Mouse (Mus musculus): ENCODE results near the gene Onecut3. TPM values are rescaled to one million over a fixed set of nuclear protein-coding genes. Genes with fewer than 3 reads are reported as not detected.

Onecut3 gene
- polyA plus RNA-seq, 1 experiment: 0.46 TPM

DNA sequence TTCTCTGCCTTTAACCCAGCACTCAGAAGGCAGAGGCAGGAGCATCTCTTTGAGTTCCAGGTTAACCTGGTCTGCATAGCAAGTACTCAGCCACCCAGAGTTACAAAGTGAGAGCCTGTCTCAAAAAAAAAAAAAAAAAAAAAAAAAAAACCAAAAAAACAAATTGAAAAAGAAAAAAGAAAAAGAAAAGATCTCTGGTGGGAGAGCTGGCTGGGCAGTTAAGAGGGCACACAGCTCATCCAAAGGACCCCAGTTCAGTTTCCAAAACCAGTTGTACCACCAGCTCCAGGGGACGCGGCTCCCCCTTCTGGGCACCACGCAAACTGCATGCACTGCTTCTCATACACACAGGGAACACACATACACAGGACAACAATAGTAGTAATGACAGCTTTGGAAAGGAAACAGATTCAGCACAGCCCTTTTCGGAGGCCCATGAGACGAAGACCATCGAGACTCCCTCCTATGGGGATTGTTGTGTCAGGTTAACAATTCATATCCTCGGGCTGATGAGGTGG lies 7.7 kb upstream of the Onecut3 start:
- TF ChIP-seq POLR2A (IDR thresholded peaks at IDR 0.05; ENCODE audit: borderline replicate concordance, insufficient read depth, low read length) (no peak), CTCF (IDR thresholded peaks at IDR 0.05; ENCODE audit: borderline replicate concordance, insufficient read depth, low read depth, low read length) (no peak)
- H3K4me3 ChIP-seq (replicated peaks; ENCODE audit: insufficient read depth, low read depth, low read length): no peak overlapping the region
- no peaks in the 10 kb centered on the region for H3K4me1 ChIP-seq (ENCODE audit: control insufficient read depth, insufficient read depth, low read length)
- no peak for DNase-seq
- no peak overlapping the region for H3K27ac ChIP-seq (ENCODE audit: insufficient read depth, low read length)
- 85% methylated on average over 7 of the region's 7 CpGs for WGBS
- peaks cover under 1% of the 10 kb centered on the region; the same call in 1 of the 2 replicates for H3K27me3 ChIP-seq (ENCODE audit: control insufficient read depth, insufficient read depth, low read length)

DNA sequence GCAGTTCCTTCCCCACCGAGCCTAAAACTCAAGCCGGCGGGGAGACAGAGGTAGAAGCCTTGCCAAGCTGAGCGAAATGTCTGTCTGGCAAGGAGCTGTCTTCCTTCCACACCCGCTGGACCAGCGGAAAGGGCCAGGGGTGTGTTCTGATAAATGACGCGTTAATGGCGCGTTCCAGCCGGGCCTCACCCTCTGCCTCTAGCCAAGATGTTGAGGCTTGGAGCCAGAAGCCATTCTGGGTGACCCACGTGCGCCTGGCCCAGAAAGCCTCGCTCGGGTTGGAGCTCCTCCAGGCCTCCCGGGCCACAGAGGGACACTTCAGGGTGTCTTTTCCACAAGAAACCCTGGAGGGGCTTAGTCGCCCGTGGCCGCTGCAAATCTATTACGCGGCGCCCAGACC lies 4.6 kb upstream of the Onecut3 start:
- DNase-seq: no peak
- TF ChIP-seq CTCF (IDR thresholded peaks at IDR 0.05; ENCODE audit: borderline replicate concordance, insufficient read depth, low read depth, low read length): no peak
- no peak for TF ChIP-seq POLR2A (IDR thresholded peaks at IDR 0.05; ENCODE audit: borderline replicate concordance, insufficient read depth, low read length)
- under 1% methylated on average over 22 of the region's 22 CpGs for WGBS
- Histone ChIP-seq H3K27me3 (ENCODE audit: control insufficient read depth, insufficient read depth, low read length) (peaks cover 5% of the 10 kb centered on the region; the same call in 1 of the 2 replicates), H3K27ac (ENCODE audit: insufficient read depth, low read length) (no peak overlapping the region), H3K4me1 (ENCODE audit: control insufficient read depth, insufficient read depth, low read length) (no peaks in the 10 kb centered on the region), H3K4me3 (replicated peaks; ENCODE audit: insufficient read depth, low read depth, low read length) (no peak overlapping the region)

DNA sequence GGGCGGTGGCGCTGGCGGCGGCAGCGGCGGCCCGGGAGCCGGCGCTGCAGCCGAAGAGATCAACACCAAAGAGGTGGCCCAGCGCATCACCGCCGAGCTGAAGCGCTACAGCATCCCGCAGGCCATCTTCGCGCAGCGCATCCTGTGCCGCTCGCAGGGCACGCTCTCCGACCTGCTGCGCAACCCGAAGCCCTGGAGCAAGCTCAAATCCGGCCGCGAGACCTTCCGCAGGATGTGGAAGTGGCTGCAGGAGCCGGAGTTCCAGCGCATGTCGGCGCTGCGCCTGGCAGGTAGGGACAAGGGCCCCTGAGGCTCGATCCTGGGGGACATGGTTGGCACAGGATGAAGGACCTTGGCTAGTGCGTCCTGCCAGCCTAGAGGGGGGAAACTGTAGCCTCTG lies 1.3 kb downstream of the Onecut3 start:
- under 1% methylated on average over 35 of the region's 35 CpGs for WGBS
- Histone ChIP-seq H3K27me3 (ENCODE audit: control insufficient read depth, insufficient read depth, low read length) (peaks cover 8% of the 10 kb centered on the region; the same call in 1 of the 2 replicates), H3K27ac (ENCODE audit: insufficient read depth, low read length) (no peak overlapping the region), H3K4me1 (ENCODE audit: control insufficient read depth, insufficient read depth, low read length) (no peaks in the 10 kb centered on the region; the same call in 1 of the 2 replicates), H3K4me3 (replicated peaks; ENCODE audit: insufficient read depth, low read depth, low read length) (no peak overlapping the region)
- no peak for DNase-seq
- TF ChIP-seq POLR2A (IDR thresholded peaks at IDR 0.05; ENCODE audit: borderline replicate concordance, insufficient read depth, low read length) (no peak), CTCF (IDR thresholded peaks at IDR 0.05; ENCODE audit: borderline replicate concordance, insufficient read depth, low read depth, low read length) (no peak)

DNA sequence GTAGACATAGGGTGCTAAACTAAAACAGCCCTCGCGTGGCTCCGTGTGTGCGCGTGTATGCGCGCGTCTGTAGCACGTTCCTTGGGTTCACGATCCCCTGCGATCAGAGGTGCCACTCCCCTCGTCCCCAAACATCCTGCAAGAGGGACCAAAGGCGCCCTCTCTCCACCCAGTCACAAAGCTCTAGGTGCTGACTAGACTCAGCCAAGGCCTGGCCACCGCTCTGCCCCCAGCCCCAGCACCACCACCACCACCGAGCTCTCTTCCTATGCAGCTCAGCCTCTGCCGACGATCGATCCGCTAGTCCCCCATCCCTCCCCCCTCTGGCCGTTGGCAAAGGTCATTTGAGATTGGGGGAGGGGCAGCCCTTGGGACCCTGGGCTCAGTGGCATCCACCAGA lies 1.8 kb downstream of the Onecut3 start:
- H3K4me1 ChIP-seq (ENCODE audit: control insufficient read depth, insufficient read depth, low read length): no peaks in the 10 kb centered on the region; the same call in 1 of the 2 replicates
- no peak for DNase-seq
- H3K27ac ChIP-seq (ENCODE audit: insufficient read depth, low read length): no peak overlapping the region
- TF ChIP-seq POLR2A (IDR thresholded peaks at IDR 0.05; ENCODE audit: borderline replicate concordance, insufficient read depth, low read length): no peak
- TF ChIP-seq CTCF (IDR thresholded peaks at IDR 0.05; ENCODE audit: borderline replicate concordance, insufficient read depth, low read depth, low read length): no peak
- WGBS: 1% methylated on average over 20 of the region's 20 CpGs
- H3K27me3 ChIP-seq (ENCODE audit: control insufficient read depth, insufficient read depth, low read length): peaks cover 8% of the 10 kb centered on the region; the same call in 1 of the 2 replicates
- H3K4me3 ChIP-seq (replicated peaks; ENCODE audit: insufficient read depth, low read depth, low read length): no peak overlapping the region

DNA sequence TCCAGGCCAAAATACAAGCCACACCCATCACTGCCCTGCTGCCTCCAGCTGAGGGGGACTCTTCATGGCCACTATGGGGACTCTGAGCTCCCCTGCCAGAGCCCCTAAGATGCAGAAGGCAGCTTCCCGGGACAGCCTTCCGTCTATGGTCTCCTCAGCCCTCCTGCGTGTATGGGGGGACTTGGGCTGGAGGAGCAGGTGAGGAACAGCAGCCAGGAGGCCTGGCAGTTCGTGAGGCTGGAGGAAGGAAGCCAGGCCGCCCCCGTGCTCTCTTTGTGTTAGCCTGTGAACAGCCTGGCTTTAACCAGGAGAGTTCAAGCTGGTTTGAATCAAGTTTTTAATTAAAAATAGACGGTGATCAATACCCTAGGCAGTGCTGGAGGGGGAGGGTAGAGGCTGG lies 7.7 kb downstream of the Onecut3 start:
- Histone ChIP-seq H3K27ac (ENCODE audit: insufficient read depth, low read length) (no peak overlapping the region), H3K4me3 (replicated peaks; ENCODE audit: insufficient read depth, low read depth, low read length) (no peak overlapping the region), H3K27me3 (ENCODE audit: control insufficient read depth, insufficient read depth, low read length) (peaks cover 6% of the 10 kb centered on the region; the same call in 1 of the 2 replicates), H3K4me1 (ENCODE audit: control insufficient read depth, insufficient read depth, low read length) (no peaks in the 10 kb centered on the region)
- DNase-seq: no peak
- no peak for TF ChIP-seq POLR2A (IDR thresholded peaks at IDR 0.05; ENCODE audit: borderline replicate concordance, insufficient read depth, low read length)
- no peak for TF ChIP-seq CTCF (IDR thresholded peaks at IDR 0.05; ENCODE audit: borderline replicate concordance, insufficient read depth, low read depth, low read length)
- WGBS: 2% methylated on average over 7 of the region's 7 CpGs

DNA sequence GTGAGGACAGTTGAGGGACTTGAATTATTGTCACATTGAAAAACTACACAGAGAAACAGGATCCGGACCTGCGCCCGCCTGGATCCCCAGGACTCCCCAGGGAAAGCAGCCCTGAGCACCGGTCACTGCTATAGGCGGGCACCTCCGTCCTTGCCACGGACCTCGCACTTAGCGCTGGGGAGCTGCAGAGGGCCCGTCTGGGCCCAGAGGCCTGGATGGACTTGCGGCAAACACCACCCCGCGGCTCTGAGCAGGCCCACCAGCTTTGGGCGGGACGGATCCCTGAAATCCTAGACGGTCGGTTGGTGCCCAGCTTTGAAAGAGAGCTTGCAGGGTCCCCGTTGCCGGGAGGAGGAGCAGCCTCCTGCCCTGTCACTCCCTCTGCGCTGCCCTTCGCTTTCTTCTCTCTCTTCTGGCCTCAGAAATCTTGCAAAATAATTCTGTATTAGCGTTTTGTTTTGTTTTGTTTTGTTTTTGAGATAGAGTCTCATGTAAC lies 8.2 kb downstream of the Onecut3 start:
- no peak for TF ChIP-seq POLR2A (IDR thresholded peaks at IDR 0.05; ENCODE audit: borderline replicate concordance, insufficient read depth, low read length)
- no peak for TF ChIP-seq CTCF (IDR thresholded peaks at IDR 0.05; ENCODE audit: borderline replicate concordance, insufficient read depth, low read depth, low read length)
- DNase-seq: no peak
- H3K4me3 ChIP-seq (replicated peaks; ENCODE audit: insufficient read depth, low read depth, low read length): no peak overlapping the region
- no peak overlapping the region for H3K27ac ChIP-seq (ENCODE audit: insufficient read depth, low read length)
- no peaks in the 10 kb centered on the region for H3K4me1 ChIP-seq (ENCODE audit: control insufficient read depth, insufficient read depth, low read length)
- WGBS: 4% methylated on average over 22 of the region's 22 CpGs
- peaks cover 6% of the 10 kb centered on the region; the same call in 1 of the 2 replicates for H3K27me3 ChIP-seq (ENCODE audit: control insufficient read depth, insufficient read depth, low read length)

DNA sequence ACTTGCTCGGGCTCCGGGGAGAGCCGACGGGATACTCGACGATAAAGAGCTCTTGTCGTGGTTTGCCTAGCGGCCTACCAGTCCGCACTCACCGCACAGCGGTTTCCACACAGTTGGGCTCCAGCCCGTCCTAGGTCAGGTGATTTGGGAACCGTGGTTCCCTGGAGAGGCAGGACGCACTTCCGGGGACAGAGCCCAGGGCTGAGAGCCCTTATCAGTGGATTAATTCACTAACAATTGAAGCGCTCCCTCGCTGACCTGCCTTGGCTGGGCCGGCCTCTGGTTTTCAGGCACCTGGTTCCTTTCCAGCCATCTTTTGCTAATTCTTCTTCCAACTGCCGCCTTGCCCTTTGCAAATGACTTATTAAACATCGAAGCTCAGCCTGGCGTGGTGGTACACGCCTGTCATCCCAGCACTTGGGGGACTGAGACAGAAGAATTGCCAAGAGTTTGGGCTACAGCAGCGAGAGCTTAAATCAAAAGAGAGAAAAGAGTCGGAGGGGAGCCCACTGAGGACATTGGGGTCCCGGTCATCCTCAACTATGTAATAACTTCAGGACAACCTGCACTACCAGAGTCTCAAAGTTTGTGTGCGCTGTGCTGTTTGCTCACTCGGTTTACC lies 9.1 kb downstream of the Onecut3 start:
- no peaks in the 10 kb centered on the region for H3K4me1 ChIP-seq (ENCODE audit: control insufficient read depth, insufficient read depth, low read length)
- no peak overlapping the region for H3K27ac ChIP-seq (ENCODE audit: insufficient read depth, low read length)
- peaks cover 6% of the 10 kb centered on the region; the same call in 1 of the 2 replicates for H3K27me3 ChIP-seq (ENCODE audit: control insufficient read depth, insufficient read depth, low read length)
- no peak for DNase-seq
- TF ChIP-seq CTCF (IDR thresholded peaks at IDR 0.05; ENCODE audit: borderline replicate concordance, insufficient read depth, low read depth, low read length) (no peak), POLR2A (IDR thresholded peaks at IDR 0.05; ENCODE audit: borderline replicate concordance, insufficient read depth, low read length) (no peak)
- H3K4me3 ChIP-seq (replicated peaks; ENCODE audit: insufficient read depth, low read depth, low read length): no peak overlapping the region
- WGBS: 9% methylated on average over 27 of the region's 27 CpGs

DNA sequence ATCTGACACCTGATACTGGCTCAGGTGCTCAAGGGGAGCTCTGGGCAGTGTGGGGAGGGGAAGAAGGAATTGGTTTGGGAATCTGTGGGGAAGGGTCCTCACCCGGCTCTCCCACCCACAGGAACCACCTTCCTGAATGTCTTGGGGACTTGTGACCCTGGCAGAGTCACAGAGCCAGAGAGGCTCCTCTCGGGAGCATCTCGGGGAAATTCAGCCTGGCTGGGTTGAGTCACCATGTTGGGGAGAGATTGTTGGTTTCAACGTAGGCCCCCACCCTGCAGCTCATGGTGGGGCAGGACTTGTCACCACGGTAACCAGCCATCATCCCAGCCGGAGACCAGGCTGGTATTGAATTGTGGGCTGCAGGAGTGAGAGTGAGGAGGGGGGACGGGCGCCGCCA lies 10.1 kb downstream of the Onecut3 start:
- peaks cover 3% of the 10 kb centered on the region; the same call in 1 of the 2 replicates for H3K4me1 ChIP-seq (ENCODE audit: control insufficient read depth, insufficient read depth, low read length)
- H3K27ac ChIP-seq (ENCODE audit: insufficient read depth, low read length): no peak overlapping the region
- TF ChIP-seq CTCF (IDR thresholded peaks at IDR 0.05; ENCODE audit: borderline replicate concordance, insufficient read depth, low read depth, low read length) (no peak), POLR2A (IDR thresholded peaks at IDR 0.05; ENCODE audit: borderline replicate concordance, insufficient read depth, low read length) (no peak)
- 4% methylated on average over 9 of the region's 9 CpGs for WGBS
- H3K27me3 ChIP-seq (ENCODE audit: control insufficient read depth, insufficient read depth, low read length): peaks cover 6% of the 10 kb centered on the region; the same call in 1 of the 2 replicates
- no peak overlapping the region for H3K4me3 ChIP-seq (replicated peaks; ENCODE audit: insufficient read depth, low read depth, low read length)
- DNase-seq: no peak
